Comparison of ENCODE assay signal across 8 mouse cellular contexts in the genomic region with DNA sequence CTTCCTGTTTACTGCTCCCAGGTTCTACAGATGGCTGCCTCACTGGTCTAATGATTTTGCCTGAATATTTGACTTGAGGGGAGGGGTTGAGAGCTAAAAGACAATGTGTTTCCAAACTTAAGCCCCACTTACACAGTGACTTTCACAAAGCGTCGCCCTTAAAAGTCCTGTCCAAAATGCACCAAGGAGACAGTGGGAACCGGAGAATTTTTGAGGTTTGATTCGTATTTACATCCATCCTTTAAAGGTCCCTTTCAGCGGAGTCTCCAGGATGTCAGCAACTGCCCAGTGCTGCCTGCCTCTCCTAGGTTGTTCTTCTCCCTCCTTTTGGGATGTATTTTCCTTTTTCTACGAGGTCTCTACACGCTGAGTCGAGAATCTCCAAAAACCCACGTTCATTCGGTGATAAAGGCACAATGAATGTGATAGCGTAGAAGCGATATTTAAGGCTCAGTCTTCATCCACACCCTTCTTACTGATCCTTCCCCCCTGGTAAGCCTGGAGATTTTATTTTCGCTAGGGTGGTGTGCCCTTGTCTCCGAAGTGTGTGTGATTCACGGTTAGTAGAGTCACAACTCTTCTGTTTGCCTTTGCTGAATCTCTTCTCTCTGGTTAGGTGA. TPM values are rescaled to one million over a fixed set of nuclear protein-coding genes. Genes with fewer than 3 reads are reported as not detected.
DNase-seq lines count a peak whose midpoint lies in the region; ATAC-seq and TF ChIP-seq lines count a peak whose summit lies in the region.

No protein-coding gene starts in this region.

- WGBS in lung, embryonic 14.5 days, result 2% methylated on average over 15 of the region's 15 CpGs
- WGBS in embryonic facial prominence, embryonic 12.5 days, result 1% methylated on average over 15 of the region's 15 CpGs
- 1% methylated on average over 15 of the region's 15 CpGs for WGBS in hindbrain, embryonic 12.5 days

- H3K27ac ChIP-seq in lung, embryonic 14.5 days (ENCODE audit: low read depth), result no peak overlapping the region
- H3K27ac ChIP-seq in embryonic facial prominence, embryonic 12.5 days, result 0 out of 2 replicates have a peak overlapping the region, but pooled peaks have one; percentile 36
- H3K27ac ChIP-seq in hindbrain, embryonic 12.5 days, result no peak overlapping the region

- TF ChIP-seq CTCF in lung, embryonic 14.5 days (IDR thresholded peaks at IDR 0.05; ENCODE audit: low read depth), result no peak

- H3K36me3 ChIP-seq in lung, embryonic 14.5 days (ENCODE audit: insufficient read depth), result no peaks in the 10 kb centered on the region
- no peaks in the 10 kb centered on the region for H3K36me3 ChIP-seq in embryonic facial prominence, embryonic 12.5 days
- H3K36me3 ChIP-seq in hindbrain, embryonic 12.5 days, result no peaks in the 10 kb centered on the region

- no peaks in the 10 kb centered on the region for H3K9me3 ChIP-seq in lung, embryonic 14.5 days (ENCODE audit: low read depth, low read length)
- no peaks in the 10 kb centered on the region for H3K9me3 ChIP-seq in embryonic facial prominence, embryonic 12.5 days
- no peaks in the 10 kb centered on the region for H3K9me3 ChIP-seq in hindbrain, embryonic 12.5 days (replicated peaks)

- H3K27me3 ChIP-seq in lung, embryonic 14.5 days (ENCODE audit: insufficient read depth, low read length), result peaks cover 43% of the 10 kb centered on the region
- peaks cover 40% of the 10 kb centered on the region for H3K27me3 ChIP-seq in embryonic facial prominence, embryonic 12.5 days
- peaks cover 70% of the 10 kb centered on the region for H3K27me3 ChIP-seq in hindbrain, embryonic 12.5 days

- no peak for DNase-seq in lung, embryonic 14.5 days
- no peak for DNase-seq in lung, postnatal 25 days (ENCODE audit: low spot score)
- DNase-seq in neural tube, embryonic 10.5 days (ENCODE audit: extremely low spot score, low spot score), result peak; percentile 45
- no peak for DNase-seq in layer of hippocampus, adult 8-10 months (ENCODE audit: low spot score in 2 of 2)
- no peak for DNase-seq in yolk sac, embryonic 10.5 days (ENCODE audit: low spot score)
- no peak for DNase-seq in kidney, adult 8-10 months

- peak overlapping the region; percentile 94 for H3K4me2 ChIP-seq in lung, embryonic 14.5 days
- H3K4me2 ChIP-seq in embryonic facial prominence, embryonic 12.5 days (replicated peaks), result peak overlapping the region; percentile 80
- H3K4me2 ChIP-seq in hindbrain, embryonic 12.5 days (replicated peaks), result peak overlapping the region; percentile 78

- peak overlapping the region; percentile 62 for H3K4me3 ChIP-seq in lung, embryonic 14.5 days (ENCODE audit: low read depth, low read length)
- H3K4me3 ChIP-seq in embryonic facial prominence, embryonic 12.5 days, result peak overlapping the region; percentile 68
- H3K4me3 ChIP-seq in hindbrain, embryonic 12.5 days, result peak overlapping the region; percentile 55

- peaks cover 4% of the 10 kb centered on the region; the same call in 1 of the 2 replicates for H3K4me1 ChIP-seq in lung, embryonic 14.5 days (ENCODE audit: insufficient read depth)
- peaks cover 32% of the 10 kb centered on the region for H3K4me1 ChIP-seq in embryonic facial prominence, embryonic 12.5 days
- H3K4me1 ChIP-seq in hindbrain, embryonic 12.5 days, result peaks cover 50% of the 10 kb centered on the region

- no peak for ATAC-seq in lung, embryonic 14.5 days (ENCODE audit: insufficient read depth)
- no peak for ATAC-seq in embryonic facial prominence, embryonic 12.5 days (ENCODE audit: insufficient number of reproducible peaks, insufficient read depth, low FRiP score, low TSS enrichment)
- ATAC-seq in hindbrain, embryonic 12.5 days (ENCODE audit: low FRiP score), result no peak

- H3K9ac ChIP-seq in lung, embryonic 14.5 days, result no peak overlapping the region
- H3K9ac ChIP-seq in embryonic facial prominence, embryonic 12.5 days, result no peak overlapping the region
- H3K9ac ChIP-seq in hindbrain, embryonic 12.5 days, result no peak overlapping the region

RNA-seq across cellular contexts. Expression of a gene that starts 1.1 kb away (rescaled TPM):
- polyA plus RNA-seq in lung, embryonic 14.5 days (2014; fragmentation: Nextera tagmentation; extraction: Ambion mirVana), result 31.6 and 32.7 TPM in 2 replicates
- polyA plus RNA-seq in embryonic facial prominence, embryonic 12.5 days (2016; fragmentation: Nextera tagmentation; extraction: Ambion mirVana), result 107 TPM in 2 replicates
- polyA plus RNA-seq in hindbrain, embryonic 12.5 days (2016; fragmentation: Nextera tagmentation; extraction: Ambion mirVana), result 31.9 and 33.6 TPM in 2 replicates
- 10 to 100 TPM in 1 of 4 experiments, 1 to 10 TPM in 3; 6.0 to 10.8 (median 6.5) TPM for total RNA-seq in layer of hippocampus, adult 8-10 months (2022)
